Mouse (Mus musculus): ENCODE measurements around the gene Crisp2. TPM values are rescaled to one million over a fixed set of nuclear protein-coding genes. Genes with fewer than 3 reads are reported as not detected.
"Not testable (repeated sequence)": the region's sequence is repeated elsewhere in the genome, so short reads cannot be mapped to it uniquely, and the experiment has no call there.

Gene Crisp2
- polyA plus RNA-seq, 1 experiment = 0.47 TPM

GRCm38 (mm10) chr17:40731296-40731695 lies 75.5 kb downstream of the Crisp2 start:
- H3K36me3 ChIP-seq (ENCODE audit: control insufficient read depth, insufficient read depth, low read length) = no peaks in the 10 kb centered on the region
- no peak overlapping the region for H3K4me3 ChIP-seq (ENCODE audit: control insufficient read depth, insufficient read depth, low read length)
- no peaks in the 10 kb centered on the region for H3K4me1 ChIP-seq (replicated peaks; ENCODE audit: control insufficient read depth, insufficient read depth, low read length)
- no peak for DNase-seq
- 80% methylated on average over 2 of the region's 2 CpGs for WGBS
- TF ChIP-seq CTCF (IDR thresholded peaks at IDR 0.05; ENCODE audit: borderline replicate concordance, control insufficient read depth, extremely low read depth, insufficient read depth, low read length, poor library complexity) = no peak
- no peak overlapping the region for H3K27ac ChIP-seq (ENCODE audit: control insufficient read depth, insufficient read depth, low read length)
- H3K27me3 ChIP-seq (ENCODE audit: control insufficient read depth, insufficient read depth, low read length) = no peaks in the 10 kb centered on the region

GRCm38 (mm10) chr17:40726820-40727219 lies 80.0 kb downstream of the Crisp2 start, which contains the start of gene Esp1:
Gene Esp1, plus strand, starts transcription at chr17:40727120.
- 94% methylated on average over 2 of the region's 2 CpGs for WGBS
- H3K36me3 ChIP-seq (ENCODE audit: control insufficient read depth, insufficient read depth, low read length) = no peaks in the 10 kb centered on the region
- no peaks in the 10 kb centered on the region for H3K4me1 ChIP-seq (replicated peaks; ENCODE audit: control insufficient read depth, insufficient read depth, low read length)
- TF ChIP-seq CTCF (IDR thresholded peaks at IDR 0.05; ENCODE audit: borderline replicate concordance, control insufficient read depth, extremely low read depth, insufficient read depth, low read length, poor library complexity) (no peak), POLR2A (IDR thresholded peaks at IDR 0.05; ENCODE audit: control insufficient read depth, extremely low read depth, insufficient read depth, low read length, poor library complexity) (no peak)
- no peak for DNase-seq
- H3K4me3 ChIP-seq (ENCODE audit: control insufficient read depth, insufficient read depth, low read length) = no peak within 1 kb of the TSS
- H3K27ac ChIP-seq (ENCODE audit: control insufficient read depth, insufficient read depth, low read length) = no peak within 1 kb of the TSS
- no peaks in the 10 kb centered on the region for H3K27me3 ChIP-seq (ENCODE audit: control insufficient read depth, insufficient read depth, low read length)

GRCm38 (mm10) chr17:40717055-40717454 lies 89.7 kb downstream of the Crisp2 start:
- H3K27ac ChIP-seq (ENCODE audit: control insufficient read depth, insufficient read depth, low read length); H3K27me3 ChIP-seq (ENCODE audit: control insufficient read depth, insufficient read depth, low read length); H3K4me1 ChIP-seq (replicated peaks; ENCODE audit: control insufficient read depth, insufficient read depth, low read length); H3K4me3 ChIP-seq (ENCODE audit: control insufficient read depth, insufficient read depth, low read length); H3K36me3 ChIP-seq (ENCODE audit: control insufficient read depth, insufficient read depth, low read length); DNase-seq: not testable (repeated sequence)

- TF ChIP-seq POLR2A (IDR thresholded peaks at IDR 0.05; ENCODE audit: control insufficient read depth, extremely low read depth, insufficient read depth, low read length, poor library complexity) = no peak
Measured at GRCm38 (mm10) chr17:40716273-40716672, 90.5 kb downstream of the Crisp2 start.

More at GRCm38 (mm10) chr17:40716273-40716672, 90.5 kb downstream of the Crisp2 start:
- Histone ChIP-seq H3K27me3 (ENCODE audit: control insufficient read depth, insufficient read depth, low read length) (no peaks in the 10 kb centered on the region), H3K27ac (ENCODE audit: control insufficient read depth, insufficient read depth, low read length) (no peak overlapping the region), H3K36me3 (ENCODE audit: control insufficient read depth, insufficient read depth, low read length) (no peaks in the 10 kb centered on the region), H3K4me3 (ENCODE audit: control insufficient read depth, insufficient read depth, low read length) (no peak overlapping the region), H3K4me1 (replicated peaks; ENCODE audit: control insufficient read depth, insufficient read depth, low read length) (no peaks in the 10 kb centered on the region)
- DNase-seq = no peak

Other genes with a start within 250 kb of the Crisp2 start
- not detected in 2 replicates for gene Esp6, start 245.5 kb downstream of the Crisp2 start, polyA plus RNA-seq (2012; rRNA removed)
- not detected in 2 replicates for gene Esp4, start 208.4 kb downstream of the Crisp2 start, polyA plus RNA-seq (2012; rRNA removed)
- gene Esp3, start 174.9 kb downstream of the Crisp2 start, polyA plus RNA-seq (2012; rRNA removed) = not detected in 2 replicates
- not detected in 2 replicates for gene Esp1, start 79.9 kb downstream of the Crisp2 start, polyA plus RNA-seq (2012; rRNA removed)
- gene Rhag, start 4.1 kb upstream of the Crisp2 start, polyA plus RNA-seq (2012; rRNA removed) = not detected in 2 replicates
- 0.70 and 1.3 TPM in 2 replicates for gene 9130008F23Rik, start 73.6 kb upstream of the Crisp2 start, polyA plus RNA-seq (2012; rRNA removed)
- 0.09 and 0.27 TPM in 2 replicates for gene Glyatl3, start 107.3 kb upstream of the Crisp2 start, polyA plus RNA-seq (2012; rRNA removed)
- 9.1 and 9.2 TPM in 2 replicates for gene Mut, start 127.7 kb upstream of the Crisp2 start, polyA plus RNA-seq (2012; rRNA removed)
- 3.9 and 4.8 TPM in 2 replicates for gene Cenpq, start 128.0 kb upstream of the Crisp2 start, polyA plus RNA-seq (2012; rRNA removed)